Mouse (Mus musculus) embryonic facial prominence, embryonic 13.5 days (tissue): Measurements from ENCODE around the gene Pde1a. TPM values are rescaled to one million over a fixed set of nuclear protein-coding genes. Genes with fewer than 3 reads are reported as not detected.

Source experiments
- ATAC-seq: fragments of 200-750 bp; cut with Nextera tagmentation; 2 replicates; pipeline ENCODE4 v1.8.0; 2017; ENCODE audit warnings: low read depth; ENCODE audit not compliant: insufficient number of reproducible peaks, insufficient read depth, low FRiP score, low TSS enrichment
- H3K27ac ChIP-seq: fragments of 300-500 bp; sonication (generic); 2 replicates; pipeline ENCODE4 v1.5.1; 2015; ENCODE audit warnings: moderate library complexity, mild to moderate bottlenecking, inconsistent platforms
- H3K27me3 ChIP-seq: fragments of 300-500 bp; sonication (generic); 2 replicates; pipeline ENCODE4 v1.6.1; 2015; ENCODE audit warnings: mild to moderate bottlenecking, inconsistent platforms
- H3K36me3 ChIP-seq: fragments of 300-500 bp; sonication (generic); 2 replicates; pipeline ENCODE4 v1.6.1; 2015; ENCODE audit warnings: mild to moderate bottlenecking, inconsistent platforms
- H3K4me1 ChIP-seq: fragments of 300-500 bp; sonication (generic); 2 replicates; pipeline ENCODE4 v1.6.1; 2015; ENCODE audit warnings: inconsistent platforms
- H3K4me2 ChIP-seq: fragments of 300-500 bp; sonication (generic); 2 replicates; pipeline ENCODE4 v1.6.1; 2015; ENCODE audit warnings: moderate library complexity, mild to moderate bottlenecking, inconsistent platforms
- H3K4me3 ChIP-seq: fragments of 300-500 bp; sonication (generic); 2 replicates; pipeline ENCODE4 v1.5.1; 2015; ENCODE audit warnings: mild to moderate bottlenecking, inconsistent platforms
- H3K9ac ChIP-seq: fragments of 300-500 bp; sonication (generic); 2 replicates; pipeline ENCODE4 v1.6.1; 2015; ENCODE audit warnings: mild to moderate bottlenecking, inconsistent platforms
- H3K9me3 ChIP-seq: fragments of 300-500 bp; sonication (generic); 2 replicates; pipeline ENCODE4 v1.6.1; 2016; ENCODE audit warnings: inconsistent platforms
- WGBS: fragments of 180-500 bp; shearing (Covaris S2); methylation state at CpG from one replicate; pipeline ENCODE4 v1.1.7; 2015; ENCODE audit warnings: mixed read lengths; 5-methylcytosine and 5-hydroxymethylcytosine counted together
- polyA plus RNA-seq: library from polyadenylated mRNA; unstranded; fragments of >200 nt; fragmentation: Nextera tagmentation; extraction: Ambion mirVana; gene quantifications from 2 replicates; pipeline ENCODE4 v1.2.1, GENCODE M21; 2015

The Pde1a gene
- polyA plus RNA-seq, 1 experiment from 2014 or later, result 12.5 TPM

DNA sequence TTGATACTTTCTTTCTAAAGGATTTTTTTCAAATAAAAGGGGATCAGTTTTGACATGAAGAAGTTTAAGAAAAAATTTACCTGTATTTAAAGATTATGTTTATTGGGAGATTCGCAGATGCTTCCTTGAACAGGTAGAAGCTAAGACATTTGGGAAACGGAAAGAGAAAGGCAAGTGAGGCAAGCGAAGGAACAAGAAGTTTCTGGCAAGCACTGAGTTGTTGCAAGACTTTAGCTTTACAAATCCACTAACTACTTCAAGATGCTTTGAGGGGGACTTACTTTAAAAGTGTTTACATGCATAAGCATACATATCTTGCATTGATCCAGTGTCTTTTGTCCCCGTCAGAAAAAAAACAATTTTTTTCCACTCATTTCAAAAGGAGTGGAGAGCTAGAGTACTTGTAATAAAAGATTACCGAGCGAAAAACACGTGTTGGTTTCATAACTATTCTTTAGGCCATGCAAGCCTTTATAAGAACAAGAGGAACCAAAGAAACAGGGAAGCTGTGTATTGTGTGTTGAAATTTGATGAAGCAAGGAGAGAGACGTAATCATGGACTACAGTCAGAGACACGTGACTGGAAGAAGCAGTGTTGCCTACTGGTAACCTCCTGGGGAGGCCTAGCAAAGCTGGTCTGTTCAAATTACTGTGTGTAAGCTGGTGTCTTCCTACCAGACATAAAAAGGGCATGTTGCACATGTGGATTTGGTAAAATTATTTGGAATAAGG lies 49.0 kb downstream of the Pde1a start:
- WGBS, result 62% methylated on average over 9 of the region's 9 CpGs
- Histone ChIP-seq H3K27me3 (no peaks in the 10 kb centered on the region), H3K4me1 (0 out of 2 replicates have a peak, but pooled peaks cover 4% of the 10 kb centered on the region)

DNA sequence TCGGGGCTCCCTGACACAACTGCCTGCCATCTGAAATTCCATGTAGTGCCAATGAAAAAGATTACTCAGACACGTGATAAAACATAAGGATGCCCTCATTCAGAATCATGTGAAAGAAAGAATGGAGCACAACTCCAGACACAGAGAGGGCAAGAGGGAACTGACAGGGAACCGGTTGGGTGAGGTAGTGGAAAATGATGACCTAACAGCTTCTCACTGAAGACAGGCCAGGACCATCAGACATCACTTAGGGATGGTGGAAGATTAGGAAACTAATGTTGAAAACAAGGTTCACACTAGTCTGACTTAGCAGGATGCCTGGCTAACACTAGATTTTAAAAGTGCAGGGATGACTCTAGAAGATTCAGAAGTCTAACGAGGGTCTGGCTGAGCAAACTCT lies 49.6 kb downstream of the Pde1a start:
- no peaks in the 10 kb centered on the region for H3K36me3 ChIP-seq

More for the DNA sequence above, 49.0 kb downstream of the Pde1a start:
- no peaks in the 10 kb centered on the region for H3K36me3 ChIP-seq
- H3K27ac ChIP-seq, result no peak overlapping the region
- no peak for ATAC-seq
- H3K9me3 ChIP-seq, result no peaks in the 10 kb centered on the region
- no peak overlapping the region for H3K4me2 ChIP-seq
- H3K9ac ChIP-seq, result no peak overlapping the region
- H3K4me3 ChIP-seq, result no peak overlapping the region

DNA sequence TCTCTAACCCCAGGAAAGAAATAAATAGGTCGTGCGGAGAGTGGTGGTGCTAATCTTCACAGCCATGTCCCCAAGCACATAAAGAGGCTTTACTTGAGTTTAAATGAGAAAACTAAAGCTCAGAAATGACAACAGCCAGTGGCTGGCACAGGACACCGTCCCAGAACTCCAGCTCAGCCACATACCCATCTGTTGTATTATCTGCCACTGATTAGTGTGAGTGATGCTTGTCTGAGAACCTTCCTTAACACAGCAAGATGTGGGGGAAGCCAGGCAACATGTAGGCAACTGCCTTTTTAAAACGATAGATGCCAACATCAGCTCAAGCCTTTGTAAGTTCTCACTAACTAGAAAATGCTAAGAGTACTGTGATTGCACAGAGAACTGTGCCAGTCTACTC lies 52.9 kb downstream of the Pde1a start:
- WGBS, result 85% methylated on average over 4 of the region's 4 CpGs
- no peaks in the 10 kb centered on the region for H3K9me3 ChIP-seq
- ATAC-seq, result no peak

More for the DNA sequence above, 49.6 kb downstream of the Pde1a start:
- WGBS, result 78% methylated on average over 4 of the region's 4 CpGs
- Histone ChIP-seq H3K9ac (no peak overlapping the region), H3K4me2 (no peak overlapping the region), H3K4me3 (no peak overlapping the region), H3K27ac (no peak overlapping the region), H3K4me1 (peaks cover 7% of the 10 kb centered on the region), H3K9me3 (no peaks in the 10 kb centered on the region), H3K27me3 (no peaks in the 10 kb centered on the region)
- no peak for ATAC-seq

DNA sequence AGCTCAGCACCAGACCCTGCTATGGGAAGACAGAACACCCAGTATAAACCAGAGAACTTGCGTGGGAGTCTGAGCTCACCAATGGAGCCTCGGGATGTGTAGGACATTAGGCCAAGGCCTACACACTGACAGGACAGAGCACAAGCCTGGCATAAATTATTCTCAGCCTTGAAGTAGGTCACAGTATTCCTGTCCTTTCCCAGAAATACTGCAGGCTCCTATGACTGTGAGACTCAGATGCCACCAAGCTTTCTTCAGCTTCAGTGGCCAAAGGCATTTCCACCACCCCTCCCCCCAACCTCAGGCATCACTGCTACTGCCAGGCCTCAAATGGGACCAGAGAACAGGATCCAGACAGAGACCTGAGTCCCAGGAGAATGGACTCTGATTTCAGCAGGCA lies 54.7 kb downstream of the Pde1a start:
- no peak overlapping the region for H3K9ac ChIP-seq
- peaks cover 10% of the 10 kb centered on the region for H3K4me1 ChIP-seq
- no peaks in the 10 kb centered on the region for H3K9me3 ChIP-seq
- H3K4me3 ChIP-seq, result no peak overlapping the region
- no peaks in the 10 kb centered on the region for H3K27me3 ChIP-seq
- H3K27ac ChIP-seq, result peak overlapping the region; percentile 60
- 70% methylated on average over 2 of the region's 2 CpGs for WGBS
- no peaks in the 10 kb centered on the region for H3K36me3 ChIP-seq
- no peak overlapping the region for H3K4me2 ChIP-seq
- no peak for ATAC-seq

More for the DNA sequence above, 52.9 kb downstream of the Pde1a start:
- H3K36me3 ChIP-seq, result no peaks in the 10 kb centered on the region
- H3K27me3 ChIP-seq, result no peaks in the 10 kb centered on the region
- no peak overlapping the region for H3K27ac ChIP-seq
- no peak overlapping the region for H3K4me3 ChIP-seq
- no peak overlapping the region for H3K9ac ChIP-seq
- H3K4me1 ChIP-seq, result peaks cover 10% of the 10 kb centered on the region
- H3K4me2 ChIP-seq, result no peak overlapping the region

DNA sequence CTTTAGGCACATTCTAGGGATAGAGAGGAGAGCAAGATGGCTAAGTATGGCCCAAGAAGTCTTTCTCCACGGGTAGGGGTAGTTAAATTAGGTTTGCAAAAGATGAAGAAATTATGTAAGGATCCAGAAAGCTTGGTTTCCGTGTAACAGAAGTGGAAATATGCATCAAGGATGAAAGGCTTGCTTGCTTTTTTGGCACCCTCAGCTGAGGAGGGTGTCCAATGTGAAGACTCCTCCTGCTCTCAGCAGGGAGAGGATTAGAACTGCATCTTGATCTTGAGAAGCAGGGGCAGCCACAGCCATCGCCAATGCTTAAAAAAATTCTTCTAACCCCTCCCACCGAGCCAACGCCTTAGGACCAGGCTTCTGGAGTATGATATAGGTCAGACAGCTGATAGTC lies 55.2 kb downstream of the Pde1a start:
- Histone ChIP-seq H3K27me3 (no peaks in the 10 kb centered on the region), H3K27ac (peak overlapping the region; percentile 60), H3K9me3 (no peaks in the 10 kb centered on the region), H3K36me3 (no peaks in the 10 kb centered on the region), H3K9ac (no peak overlapping the region), H3K4me1 (peaks cover 10% of the 10 kb centered on the region), H3K4me3 (no peak overlapping the region), H3K4me2 (no peak overlapping the region)
- ATAC-seq, result no peak
- 46% methylated on average over 5 of the region's 5 CpGs for WGBS

DNA sequence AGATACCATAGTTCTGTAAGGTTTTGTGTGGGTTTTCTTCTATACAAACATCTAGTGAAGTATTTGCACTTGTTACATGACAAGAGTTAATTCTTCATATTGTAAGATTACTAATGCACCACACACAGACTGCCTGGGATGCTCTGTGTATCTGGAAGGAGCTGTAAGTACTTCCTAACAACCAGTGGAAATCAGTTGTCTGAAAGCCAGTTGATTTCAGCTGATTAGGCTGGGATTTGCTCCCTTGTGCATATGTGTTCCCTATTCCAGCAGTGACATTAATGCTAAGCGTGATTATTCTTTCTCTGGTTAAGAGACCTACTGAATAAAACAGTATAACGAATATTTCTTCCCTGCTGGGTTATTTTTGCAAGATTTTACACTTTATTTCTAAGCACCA lies 55.8 kb downstream of the Pde1a start:
- no peak overlapping the region for H3K4me2 ChIP-seq
- no peaks in the 10 kb centered on the region for H3K27me3 ChIP-seq
- H3K9me3 ChIP-seq, result no peaks in the 10 kb centered on the region
- no peak for ATAC-seq
- peaks cover 10% of the 10 kb centered on the region for H3K4me1 ChIP-seq
- H3K9ac ChIP-seq, result no peak overlapping the region
- H3K36me3 ChIP-seq, result no peaks in the 10 kb centered on the region
- 72% methylated on average over 2 of the region's 2 CpGs for WGBS
- peak overlapping the region; percentile 8; the same call in 1 of the 2 replicates for H3K27ac ChIP-seq
- no peak overlapping the region for H3K4me3 ChIP-seq

DNA sequence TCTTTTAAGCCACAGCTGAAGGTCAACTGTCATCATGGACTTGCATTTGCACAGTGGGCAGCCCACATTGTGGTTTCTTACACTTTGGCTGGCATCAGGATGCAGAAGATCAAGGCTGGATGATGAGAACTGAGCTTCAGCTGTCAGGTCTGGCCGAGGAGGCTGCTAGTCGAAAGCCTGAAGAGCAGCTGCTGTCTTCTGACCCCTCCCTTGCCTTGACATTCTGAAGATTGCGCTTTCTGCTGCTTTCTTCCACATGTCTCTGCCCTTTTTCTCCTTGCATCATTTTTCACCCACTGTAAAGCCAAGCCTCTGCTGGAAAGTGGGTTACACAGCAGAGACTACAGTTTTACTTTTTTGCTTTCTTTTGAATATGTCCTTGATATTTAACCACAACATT lies 59.5 kb downstream of the Pde1a start:
- no peak overlapping the region for H3K4me2 ChIP-seq
- H3K4me1 ChIP-seq, result peaks cover 9% of the 10 kb centered on the region
- 52% methylated on average over 3 of the region's 3 CpGs for WGBS
- no peak overlapping the region for H3K9ac ChIP-seq
- no peaks in the 10 kb centered on the region for H3K36me3 ChIP-seq
- no peak overlapping the region for H3K27ac ChIP-seq
- no peaks in the 10 kb centered on the region for H3K9me3 ChIP-seq
- no peaks in the 10 kb centered on the region for H3K27me3 ChIP-seq
- ATAC-seq, result no peak
- H3K4me3 ChIP-seq, result no peak overlapping the region

DNA sequence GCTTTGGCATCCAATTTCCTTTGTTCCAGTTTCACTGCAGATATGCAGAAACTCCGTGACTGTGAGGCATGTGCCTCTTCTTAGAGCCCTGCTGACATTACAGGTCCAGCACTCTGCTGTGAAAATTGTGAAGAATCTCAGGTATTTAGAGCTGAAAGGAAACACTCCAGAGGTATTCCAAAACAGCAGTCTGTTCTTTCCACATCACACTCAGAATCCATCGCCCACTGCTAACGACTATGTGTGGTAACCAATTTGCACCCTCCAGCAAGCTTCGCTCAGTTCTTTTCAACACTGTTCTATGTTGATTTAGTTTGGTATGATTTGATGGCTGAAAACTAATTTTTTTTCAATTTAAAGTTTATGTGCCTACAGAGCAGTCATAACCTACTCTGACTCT lies 62.8 kb downstream of the Pde1a start:
- no peak for ATAC-seq
- no peaks in the 10 kb centered on the region for H3K36me3 ChIP-seq
- H3K4me1 ChIP-seq, result no peaks in the 10 kb centered on the region
- H3K4me2 ChIP-seq, result no peak overlapping the region
- H3K4me3 ChIP-seq, result no peak overlapping the region
- no peaks in the 10 kb centered on the region for H3K27me3 ChIP-seq
- no peak overlapping the region for H3K27ac ChIP-seq
- H3K9ac ChIP-seq, result no peak overlapping the region
- WGBS, result 69% methylated on average over 4 of the region's 4 CpGs
- H3K9me3 ChIP-seq, result no peaks in the 10 kb centered on the region

DNA sequence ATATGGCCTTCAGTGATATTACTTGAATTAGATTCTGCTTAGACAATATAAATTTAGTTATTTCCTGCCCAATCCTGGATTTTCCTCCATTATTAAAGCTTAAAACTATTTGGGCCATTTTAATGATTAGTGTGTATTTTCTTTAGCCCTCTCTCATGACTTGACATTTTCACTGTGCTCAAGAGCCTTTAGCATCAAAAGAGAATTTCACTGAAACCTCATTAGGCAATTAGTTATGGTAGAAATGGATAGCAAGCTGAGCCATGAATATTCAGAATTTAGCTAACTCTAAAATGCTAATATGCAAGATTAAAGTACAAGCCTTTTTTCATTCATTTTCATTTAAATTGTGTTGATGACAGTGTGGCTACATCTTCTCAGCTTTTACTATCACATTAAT lies 73.2 kb downstream of the Pde1a start:
- H3K4me3 ChIP-seq, result no peak overlapping the region
- peaks cover 4% of the 10 kb centered on the region for H3K4me1 ChIP-seq
- H3K36me3 ChIP-seq, result no peaks in the 10 kb centered on the region

DNA sequence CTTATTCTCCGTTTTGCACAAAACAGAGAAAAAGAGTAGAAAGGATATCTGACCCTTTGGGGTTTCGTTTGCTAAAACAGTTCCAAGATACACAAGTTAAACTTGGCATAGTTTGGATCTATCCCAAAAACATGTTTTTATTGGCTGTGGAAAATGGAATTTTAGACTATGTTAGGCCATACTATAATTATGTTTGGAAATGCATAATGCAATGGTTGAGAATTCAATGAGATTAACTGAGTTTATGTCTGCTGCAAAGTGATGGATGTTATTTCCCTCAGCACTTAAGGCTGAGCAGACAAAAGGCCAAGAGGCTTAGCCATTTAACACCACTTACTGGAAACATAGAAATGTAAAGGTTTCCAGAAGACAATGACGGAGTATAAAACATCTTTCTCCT lies 75.2 kb downstream of the Pde1a start:
- H3K9ac ChIP-seq, result no peak overlapping the region
- H3K4me3 ChIP-seq, result no peak overlapping the region
- no peak overlapping the region for H3K27ac ChIP-seq
- H3K27me3 ChIP-seq, result no peaks in the 10 kb centered on the region
- no peaks in the 10 kb centered on the region for H3K9me3 ChIP-seq
- WGBS, result 42% methylated on average over 3 of the region's 3 CpGs
- H3K4me1 ChIP-seq, result peaks cover 4% of the 10 kb centered on the region
- no peaks in the 10 kb centered on the region for H3K36me3 ChIP-seq
- no peak overlapping the region for H3K4me2 ChIP-seq
- ATAC-seq, result no peak

More for the DNA sequence above, 73.2 kb downstream of the Pde1a start:
- Histone ChIP-seq H3K9ac (no peak overlapping the region), H3K27me3 (no peaks in the 10 kb centered on the region), H3K27ac (no peak overlapping the region), H3K9me3 (no peaks in the 10 kb centered on the region), H3K4me2 (no peak overlapping the region)
- no peak for ATAC-seq

DNA sequence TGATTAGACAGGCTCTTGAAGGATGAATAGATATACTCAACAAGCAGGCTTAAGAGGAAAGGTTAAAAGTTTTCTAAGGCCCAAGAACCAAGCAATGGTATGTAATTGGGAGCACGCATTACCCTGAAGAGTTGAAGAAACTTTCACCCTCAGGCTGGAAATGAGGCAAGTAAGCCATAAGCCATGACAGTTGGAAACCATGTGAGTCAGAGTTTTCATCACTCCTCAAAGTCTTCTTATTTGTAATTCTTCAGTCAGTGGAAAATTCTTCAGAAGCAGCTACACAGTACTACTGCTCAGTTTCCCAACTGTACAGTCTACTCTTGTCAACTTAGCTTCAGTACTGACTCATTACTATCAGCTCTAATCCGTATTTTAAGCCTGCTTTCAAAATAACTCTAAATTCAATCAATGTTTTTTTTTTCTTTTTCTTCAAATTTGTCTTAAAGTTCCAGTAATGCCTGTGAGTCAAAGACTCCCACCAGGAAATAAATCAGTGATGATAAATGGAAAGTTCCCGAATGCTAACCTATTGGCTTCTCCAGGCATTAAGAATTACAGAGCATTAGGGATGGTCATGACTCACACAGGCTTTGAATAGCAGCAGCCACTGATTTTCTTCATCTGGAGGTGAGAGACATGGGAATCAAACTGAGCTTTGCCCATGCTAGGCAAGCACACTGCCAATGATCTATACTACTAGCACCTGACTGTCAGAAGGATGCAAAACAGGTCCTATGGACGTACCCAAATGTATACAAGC lies 82.3 kb downstream of the Pde1a start:
- Histone ChIP-seq H3K9me3 (no peaks in the 10 kb centered on the region), H3K36me3 (no peaks in the 10 kb centered on the region), H3K4me2 (no peak overlapping the region), H3K4me3 (no peak overlapping the region), H3K27me3 (no peaks in the 10 kb centered on the region), H3K27ac (no peak overlapping the region), H3K9ac (no peak overlapping the region), H3K4me1 (no peaks in the 10 kb centered on the region)
- WGBS, result 87% methylated on average over 4 of the region's 4 CpGs
- ATAC-seq, result no peak
